Mouse (Mus musculus) hematopoietic stem cell, adult 5-6 weeks (primary cell): ENCODE results near the gene Gm40193. TPM values are rescaled to one million over a fixed set of nuclear protein-coding genes. Genes with fewer than 3 reads are reported as not detected.
A peak's percentile ranks its signal among the peaks of the same experiment; 100 is the strongest.
"Not testable (repeated sequence)": the region's sequence is repeated elsewhere in the genome, so short reads cannot be mapped to it uniquely, and the experiment has no call there.

ENCODE experiments used
- ATAC-seq, 2 experiments: fragments of 125-278 bp in 1 of 2; replicated peaks in 1 of 2; 2 replicates each; pipeline ENCODE4 v1.8.0; 2016 to 2017; ENCODE audit warnings: inconsistent platforms in 2 of 2, mild to moderate bottlenecking in 2 of 2, moderate number of reproducible peaks in 2 of 2, low read depth in 1 of 2, moderate TSS enrichment in 1 of 2; ENCODE audit not compliant: low FRiP score in 2 of 2, poor library complexity in 2 of 2, severe bottlenecking in 2 of 2, insufficient read depth in 1 of 2, low TSS enrichment in 1 of 2
- total RNA-seq: library from RNA; stranded (forward); fragments of 172-1452, 232-1000 nt; gene quantifications from 2 replicates; pipeline ENCODE4 v1.2.3, GENCODE M21; 2017

The Gm40193 gene
- total RNA-seq, 1 experiment from 2014 or later: not detected

- ATAC-seq: no peak
Measured at GRCm38 (mm10) chr11:70557545-70557944, 24.8 kb upstream of the Gm40193 start.

GRCm38 (mm10) chr11:70553940-70554339, 21.2 kb upstream of the Gm40193 start:
- ATAC-seq: no peak

- no peak for ATAC-seq
Measured at GRCm38 (mm10) chr11:70551526-70551925, 18.8 kb upstream of the Gm40193 start.

- ATAC-seq: no peak
Measured at GRCm38 (mm10) chr11:70544496-70544895, 11.8 kb upstream of the Gm40193 start.

GRCm38 (mm10) chr11:70541415-70541814, 8.7 kb upstream of the Gm40193 start:
- no peak for ATAC-seq

- no peak for ATAC-seq
Measured at GRCm38 (mm10) chr11:70540928-70541327, 8.2 kb upstream of the Gm40193 start.

- peak; percentile 90 to 91 for ATAC-seq
Measured at GRCm38 (mm10) chr11:70539877-70540587, 7.3 kb upstream of the Gm40193 start, which contains the start of gene Pld2. Gene Pld2 (plus strand): TSS chr11:70540064.

GRCm38 (mm10) chr11:70539423-70539822, 6.7 kb upstream of the Gm40193 start:
- no peak for ATAC-seq

GRCm38 (mm10) chr11:70531065-70531464, 1.7 kb downstream of the Gm40193 start:
- ATAC-seq: not testable (repeated sequence)

- ATAC-seq: no peak
Measured at GRCm38 (mm10) chr11:70528610-70529009, 4.1 kb downstream of the Gm40193 start.

GRCm38 (mm10) chr11:70526211-70526610, 6.5 kb downstream of the Gm40193 start:
- ATAC-seq: no peak

GRCm38 (mm10) chr11:70525726-70526125, 7.0 kb downstream of the Gm40193 start:
- no peak for ATAC-seq

- peak; percentile 99 for ATAC-seq
Measured at GRCm38 (mm10) chr11:70525184-70525678, 7.5 kb downstream of the Gm40193 start, which contains the start of gene Psmb6. Gene Psmb6 (plus strand): TSS chr11:70525367.

GRCm38 (mm10) chr11:70524782-70525181, 8.0 kb downstream of the Gm40193 start:
- peak in 1 of 2 experiments; percentile 1; a peak in 1 of 4 replicates for ATAC-seq

GRCm38 (mm10) chr11:70523306-70523989, 9.3 kb downstream of the Gm40193 start:
- ATAC-seq: not testable (repeated sequence)

- ATAC-seq: no peak
Measured at GRCm38 (mm10) chr11:70520178-70520769, 12.5 kb downstream of the Gm40193 start.

- no peak for ATAC-seq
Measured at GRCm38 (mm10) chr11:70518923-70519322, 13.8 kb downstream of the Gm40193 start, which contains the start of gene Gltpd2. Gene Gltpd2 (plus strand): TSS chr11:70519196.

- no peak for ATAC-seq
Measured at GRCm38 (mm10) chr11:70518436-70518835, 14.3 kb downstream of the Gm40193 start.
